Mouse (Mus musculus) erythroblast, embryonic 14.5 days (primary cell): Measurements from ENCODE around the gene Coro7.

Source experiments
- GATA1 ChIP-seq: IDR thresholded peaks from 2 replicates; pipeline ENCODE4 v1.6.1; 2012; ENCODE audit warnings: low read length, inconsistent platforms, mixed read lengths
- TAL1 ChIP-seq: IDR thresholded peaks from 3 replicates; pipeline ENCODE4 v1.6.1; 2012; ENCODE audit warnings: low read length, inconsistent platforms, mixed read lengths

DNA sequence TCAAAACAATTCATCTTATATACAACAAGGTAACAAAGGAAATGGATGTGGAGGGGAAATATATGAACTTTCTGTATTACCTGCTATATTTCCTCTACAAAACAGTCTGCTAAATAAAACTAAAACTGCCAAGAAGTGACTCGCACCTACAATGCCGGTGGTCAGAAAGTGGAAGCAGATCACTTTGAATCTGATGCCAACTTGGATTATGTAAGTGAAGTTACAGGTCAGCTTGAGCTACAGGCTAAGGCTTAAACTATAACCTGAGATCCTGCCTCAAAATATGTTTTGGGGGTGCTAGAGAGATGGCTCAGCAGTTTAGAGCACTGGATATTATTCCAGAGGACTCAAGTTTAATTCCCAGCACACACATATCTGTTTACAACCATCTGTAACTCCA lies 13.9 kb downstream of the Coro7 start:
- TF ChIP-seq GATA1 (no peak), TAL1 (no peak)
